Mouse (Mus musculus): ENCODE results near the gene 4932438A13Rik. TPM values are rescaled to one million over a fixed set of nuclear protein-coding genes. Genes with fewer than 3 reads are reported as not detected.

4932438A13Rik gene
- polyA plus RNA-seq, 1 experiment from 2014 or later: 28.8 TPM

DNA sequence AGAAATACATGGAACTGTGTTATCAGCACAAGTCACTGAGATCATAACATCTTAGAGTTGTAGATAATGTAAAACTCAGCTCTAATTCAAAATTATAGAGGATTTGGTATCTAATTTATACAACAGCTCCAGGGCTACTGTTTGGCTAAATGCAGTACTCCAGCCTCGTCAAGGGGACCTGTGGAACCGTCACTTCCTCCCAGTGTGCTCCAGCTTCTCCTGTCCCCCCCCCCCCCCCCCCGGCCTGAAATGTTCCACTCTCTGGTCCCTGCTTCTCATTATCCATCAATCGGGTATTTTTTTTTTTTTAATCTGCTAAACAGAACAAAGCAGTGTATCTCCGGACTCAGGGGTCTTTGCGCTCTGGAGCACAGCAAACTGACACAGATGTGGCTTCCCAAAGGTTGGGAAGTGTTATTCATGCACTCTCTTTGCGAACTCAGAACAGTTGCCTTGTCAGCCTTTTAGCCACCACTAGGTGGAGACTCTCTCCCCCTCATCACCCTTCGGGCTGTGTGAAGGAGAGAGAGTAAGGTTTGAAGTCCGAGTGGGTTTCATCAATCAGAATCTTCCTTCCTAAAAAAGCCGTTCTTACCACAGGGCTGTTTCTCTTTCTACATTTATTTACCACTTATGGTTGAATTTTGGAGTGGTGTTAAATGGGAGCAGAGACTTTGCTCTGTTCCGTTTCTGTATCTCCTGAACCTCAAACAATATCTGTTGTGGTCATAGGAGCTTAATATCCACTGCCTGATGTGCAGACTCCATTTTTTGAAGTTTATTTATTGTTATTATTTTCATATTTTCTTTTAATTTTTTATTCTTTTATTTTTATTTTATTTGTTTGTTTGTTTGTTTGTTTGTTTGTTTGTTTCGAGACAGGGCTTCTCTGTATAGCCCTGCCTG, 22.0 kb upstream of the 4932438A13Rik start:
- no peak overlapping the region for H3K9ac ChIP-seq (replicated peaks; ENCODE audit: low read depth)
- no peaks in the 10 kb centered on the region for H3K4me1 ChIP-seq (ENCODE audit: insufficient read depth, low read depth, low read length)
- ATAC-seq: peak; percentile 77
- H3K27ac ChIP-seq (ENCODE audit: low read length): no peak overlapping the region
- H3K9me3 ChIP-seq (ENCODE audit: low read length): no peaks in the 10 kb centered on the region
- H3K27me3 ChIP-seq (replicated peaks; ENCODE audit: insufficient read depth, low read length): no peaks in the 10 kb centered on the region
- H3K36me3 ChIP-seq (ENCODE audit: insufficient read depth, low read length): no peaks in the 10 kb centered on the region
- H3K4me2 ChIP-seq (replicated peaks; ENCODE audit: low read depth, low read length): no peak overlapping the region
- WGBS: 14% methylated on average over 11 of the region's 12 CpGs
- TF ChIP-seq EP300 (IDR thresholded peaks at IDR 0.05) (no peak), CTCF (IDR thresholded peaks at IDR 0.05) (peak; percentile 93)
- DNase-seq (ENCODE audit: low spot score): peak; percentile 80
- H3K4me3 ChIP-seq (ENCODE audit: low read depth, low read length): no peak overlapping the region

DNA sequence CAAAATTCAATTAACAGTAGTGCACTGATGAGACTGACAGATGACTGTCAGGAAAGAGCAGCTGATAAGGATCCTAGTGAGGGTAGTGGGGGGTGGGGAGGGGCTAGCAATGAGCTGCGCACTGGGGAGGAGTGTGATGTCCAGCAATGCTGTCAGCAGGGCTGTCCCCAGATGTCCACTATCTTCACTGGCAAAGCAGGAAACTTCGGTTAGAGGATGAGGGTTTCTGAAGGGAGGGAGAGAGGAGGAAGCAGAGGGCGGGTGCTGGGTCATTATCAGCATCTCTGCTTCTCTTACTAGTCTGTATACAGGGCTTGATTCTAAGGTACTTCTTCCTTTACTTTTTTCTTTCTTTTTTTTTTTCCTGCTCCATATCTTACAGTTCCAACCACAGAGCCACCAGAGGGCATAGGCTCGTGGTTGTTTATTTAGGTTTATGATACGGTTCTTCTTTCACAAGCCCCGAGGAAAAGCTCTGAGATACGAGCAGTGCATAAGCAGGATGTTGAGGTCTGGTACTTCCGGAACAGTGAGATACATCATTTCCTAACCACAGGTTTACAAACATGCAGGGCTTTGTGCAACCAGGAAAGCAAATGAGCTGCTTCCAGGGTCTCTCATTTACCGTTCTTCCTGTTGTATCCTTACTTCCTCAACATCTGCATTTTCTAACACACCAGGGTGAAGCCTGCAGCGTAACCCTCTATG, 9.0 kb upstream of the 4932438A13Rik start:
- Histone ChIP-seq H3K9ac (replicated peaks; ENCODE audit: low read depth) (no peak overlapping the region), H3K27me3 (replicated peaks; ENCODE audit: insufficient read depth, low read length) (no peaks in the 10 kb centered on the region), H3K4me1 (ENCODE audit: insufficient read depth, low read depth, low read length) (no peaks in the 10 kb centered on the region), H3K36me3 (ENCODE audit: insufficient read depth, low read length) (no peaks in the 10 kb centered on the region), H3K9me3 (ENCODE audit: low read length) (no peaks in the 10 kb centered on the region), H3K4me3 (ENCODE audit: low read depth, low read length) (peak overlapping the region; percentile 15), H3K27ac (ENCODE audit: low read length) (peak overlapping the region; percentile 43), H3K4me2 (replicated peaks; ENCODE audit: low read depth, low read length) (peak overlapping the region; percentile 38)
- WGBS: 23% methylated on average over 10 of the region's 10 CpGs
- ATAC-seq (peak; percentile 89), DNase-seq (ENCODE audit: low spot score) (peak; percentile 60)
- TF ChIP-seq CTCF (IDR thresholded peaks at IDR 0.05): no peak; the same call in 1 of the 2 replicates
- TF ChIP-seq EP300 (IDR thresholded peaks at IDR 0.05): peak; percentile 69

- Histone ChIP-seq H3K4me2 (replicated peaks; ENCODE audit: low read depth, low read length) (peak overlapping the region; percentile 72), H3K36me3 (ENCODE audit: insufficient read depth, low read length) (peaks cover 6% of the 10 kb centered on the region; the same call in 1 of the 2 replicates), H3K9ac (replicated peaks; ENCODE audit: low read depth) (no peak overlapping the region), H3K27me3 (replicated peaks; ENCODE audit: insufficient read depth, low read length) (no peaks in the 10 kb centered on the region), H3K27ac (ENCODE audit: low read length) (peak overlapping the region; percentile 20; the same call in 1 of the 2 replicates), H3K4me1 (ENCODE audit: insufficient read depth, low read depth, low read length) (no peaks in the 10 kb centered on the region), H3K4me3 (ENCODE audit: low read depth, low read length) (peak overlapping the region; percentile 65; the same call in 1 of the 2 replicates), H3K9me3 (ENCODE audit: low read length) (no peaks in the 10 kb centered on the region)
- DNase-seq (ENCODE audit: low spot score) (peak; percentile 31), ATAC-seq (no peak)
- no peak for TF ChIP-seq EP300 (IDR thresholded peaks at IDR 0.05)
- no peak for TF ChIP-seq CTCF (IDR thresholded peaks at IDR 0.05)
- 76% methylated on average over 3 of the region's 3 CpGs for WGBS
Observed at GRCm38 (mm10) chr3:36861411-36862410, 1.2 kb upstream of the 4932438A13Rik start.

DNA sequence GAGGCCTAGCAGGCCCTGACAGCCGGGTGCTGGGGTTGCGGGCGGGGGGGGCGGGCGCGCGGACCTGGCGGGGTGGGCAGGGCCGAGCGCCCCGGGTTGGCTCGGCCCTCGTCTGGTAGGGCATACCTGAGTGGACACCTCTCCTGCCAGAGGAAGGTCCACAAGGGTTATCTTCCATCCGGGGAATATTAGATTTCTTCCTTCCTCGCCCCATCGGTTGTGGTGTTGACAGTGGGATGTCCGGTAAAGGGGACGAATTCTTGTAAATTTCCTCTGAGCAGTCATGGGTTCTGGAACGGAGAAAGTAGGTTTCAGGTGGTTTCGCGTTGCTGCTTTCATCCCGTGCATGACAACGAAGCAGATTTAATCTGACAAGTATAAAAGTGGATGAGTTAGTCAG, 523 bp downstream of the 4932438A13Rik start:
- Histone ChIP-seq H3K27me3 (replicated peaks; ENCODE audit: insufficient read depth, low read length) (no peaks in the 10 kb centered on the region), H3K9me3 (ENCODE audit: low read length) (no peaks in the 10 kb centered on the region), H3K27ac (ENCODE audit: low read length) (peak overlapping the region; percentile 90), H3K4me2 (replicated peaks; ENCODE audit: low read depth, low read length) (peak overlapping the region; percentile 72), H3K36me3 (ENCODE audit: insufficient read depth, low read length) (peaks cover 6% of the 10 kb centered on the region; the same call in 1 of the 2 replicates), H3K9ac (replicated peaks; ENCODE audit: low read depth) (peak overlapping the region; percentile 68), H3K4me3 (ENCODE audit: low read depth, low read length) (peak overlapping the region; percentile 65), H3K4me1 (ENCODE audit: insufficient read depth, low read depth, low read length) (no peaks in the 10 kb centered on the region)
- TF ChIP-seq EP300 (IDR thresholded peaks at IDR 0.05) (no peak), CTCF (IDR thresholded peaks at IDR 0.05) (no peak)
- 1% methylated on average over 15 of the region's 23 CpGs for WGBS
- peak; percentile 28 for DNase-seq (ENCODE audit: low spot score)
- ATAC-seq: peak; percentile 42

DNA sequence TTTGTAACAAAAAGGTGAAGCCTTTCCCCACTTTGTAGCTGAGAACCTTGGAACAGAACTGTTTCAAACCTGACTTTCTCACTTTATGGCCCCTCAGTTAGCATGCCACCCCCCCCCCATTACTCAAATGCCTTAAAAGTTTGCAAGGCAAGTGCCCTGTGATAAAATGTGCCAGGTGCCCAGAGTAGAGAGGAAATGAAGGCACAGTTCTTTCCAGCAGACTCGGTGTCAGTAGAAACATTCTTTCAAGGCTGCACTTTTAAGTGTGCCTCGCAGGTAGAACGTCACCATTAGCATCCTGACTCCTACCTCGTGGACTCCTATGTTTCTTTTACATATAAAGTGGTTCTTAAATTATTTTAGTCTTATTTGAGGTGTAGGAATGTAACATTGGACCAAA, 977 bp downstream of the 4932438A13Rik start:
- no peak for ATAC-seq
- H3K9ac ChIP-seq (replicated peaks; ENCODE audit: low read depth): peak overlapping the region; percentile 68
- peaks cover 6% of the 10 kb centered on the region; the same call in 1 of the 2 replicates for H3K36me3 ChIP-seq (ENCODE audit: insufficient read depth, low read length)
- H3K27ac ChIP-seq (ENCODE audit: low read length): peak overlapping the region; percentile 90; the same call in 1 of the 2 replicates
- no peak for TF ChIP-seq CTCF (IDR thresholded peaks at IDR 0.05)
- no peak for TF ChIP-seq EP300 (IDR thresholded peaks at IDR 0.05)
- 39% methylated on average over 4 of the region's 4 CpGs for WGBS
- peak overlapping the region; percentile 72 for H3K4me2 ChIP-seq (replicated peaks; ENCODE audit: low read depth, low read length)
- H3K4me3 ChIP-seq (ENCODE audit: low read depth, low read length): peak overlapping the region; percentile 65
- no peaks in the 10 kb centered on the region for H3K9me3 ChIP-seq (ENCODE audit: low read length)
- no peaks in the 10 kb centered on the region for H3K4me1 ChIP-seq (ENCODE audit: insufficient read depth, low read depth, low read length)
- DNase-seq (ENCODE audit: low spot score): no peak
- no peaks in the 10 kb centered on the region for H3K27me3 ChIP-seq (replicated peaks; ENCODE audit: insufficient read depth, low read length)

Measured in lung, postnatal 0 days (tissue).